Mouse (Mus musculus): ENCODE measurements at regions not wholly inside any gene's neighbourhood (a gene's known extent, or its start where the extent isn't known, plus 50 kb on each side); places are given as distances from the start of the nearest gene placed in this dataset.

- WGBS = 57% methylated on average over 3 of the region's 3 CpGs
- H3K4me3 ChIP-seq (ENCODE audit: control insufficient read depth, insufficient read depth, low read length) = no peak overlapping the region
Observed at GRCm38 (mm10) chr7:115407889-115408288, 630.7 kb downstream of the Sox6 start.

GRCm38 (mm10) chr7:115408915-115409314 lies 629.7 kb downstream of the Sox6 start:
- no peak for TF ChIP-seq CTCF (IDR thresholded peaks at IDR 0.05; ENCODE audit: borderline replicate concordance, control insufficient read depth, extremely low read depth, insufficient read depth, low read length, poor library complexity)
- no peaks in the 10 kb centered on the region for H3K36me3 ChIP-seq (ENCODE audit: control insufficient read depth, insufficient read depth, low read length)
- WGBS = 97% methylated on average over 2 of the region's 2 CpGs
- H3K4me3 ChIP-seq (ENCODE audit: control insufficient read depth, insufficient read depth, low read length) = no peak overlapping the region
- DNase-seq = no peak
- no peaks in the 10 kb centered on the region for H3K27me3 ChIP-seq (ENCODE audit: control insufficient read depth, insufficient read depth, low read length)
- H3K27ac ChIP-seq (ENCODE audit: control insufficient read depth, insufficient read depth, low read length) = no peak overlapping the region
- H3K4me1 ChIP-seq (replicated peaks; ENCODE audit: control insufficient read depth, insufficient read depth, low read length) = no peaks in the 10 kb centered on the region

More at GRCm38 (mm10) chr7:115407889-115408288, 630.7 kb downstream of the Sox6 start:
- Histone ChIP-seq H3K4me1 (replicated peaks; ENCODE audit: control insufficient read depth, insufficient read depth, low read length) (no peaks in the 10 kb centered on the region), H3K36me3 (ENCODE audit: control insufficient read depth, insufficient read depth, low read length) (no peaks in the 10 kb centered on the region), H3K27me3 (ENCODE audit: control insufficient read depth, insufficient read depth, low read length) (no peaks in the 10 kb centered on the region), H3K27ac (ENCODE audit: control insufficient read depth, insufficient read depth, low read length) (no peak overlapping the region)
- TF ChIP-seq POLR2A (IDR thresholded peaks at IDR 0.05; ENCODE audit: control insufficient read depth, extremely low read depth, insufficient read depth, low read length, poor library complexity) = no peak
- DNase-seq = no peak

GRCm38 (mm10) chr7:115410501-115411230 lies 627.9 kb downstream of the Sox6 start:
- no peak overlapping the region for H3K4me3 ChIP-seq (ENCODE audit: control insufficient read depth, insufficient read depth, low read length)
- 94% methylated on average over 17 of the region's 17 CpGs for WGBS
- H3K4me1 ChIP-seq (replicated peaks; ENCODE audit: control insufficient read depth, insufficient read depth, low read length) = no peaks in the 10 kb centered on the region
- no peaks in the 10 kb centered on the region for H3K36me3 ChIP-seq (ENCODE audit: control insufficient read depth, insufficient read depth, low read length)
- no peaks in the 10 kb centered on the region for H3K27me3 ChIP-seq (ENCODE audit: control insufficient read depth, insufficient read depth, low read length)
- TF ChIP-seq POLR2A (IDR thresholded peaks at IDR 0.05; ENCODE audit: control insufficient read depth, extremely low read depth, insufficient read depth, low read length, poor library complexity) (no peak), CTCF (IDR thresholded peaks at IDR 0.05; ENCODE audit: borderline replicate concordance, control insufficient read depth, extremely low read depth, insufficient read depth, low read length, poor library complexity) (no peak)
- H3K27ac ChIP-seq (ENCODE audit: control insufficient read depth, insufficient read depth, low read length) = no peak overlapping the region
- DNase-seq = no peak

- H3K27ac ChIP-seq (ENCODE audit: control insufficient read depth, insufficient read depth, low read length) = no peak overlapping the region
- DNase-seq = no peak
- no peaks in the 10 kb centered on the region for H3K27me3 ChIP-seq (ENCODE audit: control insufficient read depth, insufficient read depth, low read length)
- no peak overlapping the region for H3K4me3 ChIP-seq (ENCODE audit: control insufficient read depth, insufficient read depth, low read length)
- H3K4me1 ChIP-seq (replicated peaks; ENCODE audit: control insufficient read depth, insufficient read depth, low read length) = no peaks in the 10 kb centered on the region
- no peaks in the 10 kb centered on the region for H3K36me3 ChIP-seq (ENCODE audit: control insufficient read depth, insufficient read depth, low read length)
- TF ChIP-seq CTCF (IDR thresholded peaks at IDR 0.05; ENCODE audit: borderline replicate concordance, control insufficient read depth, extremely low read depth, insufficient read depth, low read length, poor library complexity) = no peak
- no peak for TF ChIP-seq POLR2A (IDR thresholded peaks at IDR 0.05; ENCODE audit: control insufficient read depth, extremely low read depth, insufficient read depth, low read length, poor library complexity)
- 88% methylated on average over 2 of the region's 2 CpGs for WGBS
Observed at GRCm38 (mm10) chr7:115411456-115411855, 627.1 kb downstream of the Sox6 start.

- H3K27ac ChIP-seq (ENCODE audit: control insufficient read depth, insufficient read depth, low read length) = no peak overlapping the region
- no peak for DNase-seq
- TF ChIP-seq POLR2A (IDR thresholded peaks at IDR 0.05; ENCODE audit: control insufficient read depth, extremely low read depth, insufficient read depth, low read length, poor library complexity) = no peak
- H3K4me3 ChIP-seq (ENCODE audit: control insufficient read depth, insufficient read depth, low read length) = no peak overlapping the region
- 77% methylated on average over 5 of the region's 5 CpGs for WGBS
- H3K4me1 ChIP-seq (replicated peaks; ENCODE audit: control insufficient read depth, insufficient read depth, low read length) = no peaks in the 10 kb centered on the region
- no peaks in the 10 kb centered on the region for H3K27me3 ChIP-seq (ENCODE audit: control insufficient read depth, insufficient read depth, low read length)
- H3K36me3 ChIP-seq (ENCODE audit: control insufficient read depth, insufficient read depth, low read length) = no peaks in the 10 kb centered on the region
Observed at GRCm38 (mm10) chr7:115415147-115415561, 623.4 kb downstream of the Sox6 start.
